Mouse (Mus musculus): ENCODE results near the gene Grm7. TPM values are rescaled to one million over a fixed set of nuclear protein-coding genes. Genes with fewer than 3 reads are reported as not detected.

Gene Grm7
- polyA plus RNA-seq, 2 experiments from 2014 or later = not detected

- no peak for ATAC-seq
Observed at GRCm38 (mm10) chr6:111369013-111369412, 723.6 kb downstream of the Grm7 start.

GRCm38 (mm10) chr6:111371581-111372349 lies 726.4 kb downstream of the Grm7 start:
- no peak for ATAC-seq

- ATAC-seq = no peak
Observed at GRCm38 (mm10) chr6:111372626-111373380, 727.4 kb downstream of the Grm7 start.

DNA sequence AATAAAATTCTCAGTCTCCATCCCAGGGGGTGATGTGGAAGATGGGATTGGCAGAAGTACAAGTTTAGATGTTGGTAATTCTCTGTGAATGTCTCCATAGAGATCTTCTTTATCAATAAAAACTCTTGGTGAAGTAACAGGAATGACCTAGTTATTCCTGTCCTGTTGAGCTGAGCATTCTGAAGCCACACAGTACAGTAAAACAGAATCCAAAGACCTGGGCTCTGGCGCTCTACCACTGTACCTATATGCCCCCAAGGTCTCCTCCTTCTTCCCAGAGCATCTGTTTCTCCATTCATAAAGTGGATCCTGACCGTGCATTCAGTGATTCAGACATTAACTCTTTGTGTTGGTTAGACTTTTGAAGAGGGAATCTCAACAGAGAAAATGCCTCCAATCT lies 735.3 kb downstream of the Grm7 start:
- no peak for ATAC-seq

GRCm38 (mm10) chr6:111408750-111409149 lies 763.4 kb downstream of the Grm7 start:
- ATAC-seq = no peak

DNA sequence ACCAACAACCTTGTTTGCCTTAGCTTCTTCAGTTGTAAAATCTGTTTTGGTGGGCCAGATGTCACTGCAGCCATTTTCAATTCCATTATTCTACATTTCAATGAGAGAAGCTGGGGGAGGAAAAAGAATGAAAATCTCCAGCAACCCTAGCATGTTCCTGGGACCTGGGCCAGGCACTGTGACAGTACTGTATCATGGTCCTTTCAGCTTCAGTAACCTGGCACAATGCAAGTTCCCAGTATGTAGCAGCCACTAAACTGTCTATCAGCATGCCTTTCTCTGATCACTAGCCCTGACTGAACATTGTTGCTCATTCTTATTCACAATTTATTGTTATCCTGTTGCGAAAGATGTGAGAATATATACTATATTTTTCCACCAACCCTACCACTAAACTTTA lies 779.4 kb downstream of the Grm7 start:
- no peak for ATAC-seq

GRCm38 (mm10) chr6:111446228-111446627 lies 800.8 kb downstream of the Grm7 start:
- no peak for ATAC-seq

DNA sequence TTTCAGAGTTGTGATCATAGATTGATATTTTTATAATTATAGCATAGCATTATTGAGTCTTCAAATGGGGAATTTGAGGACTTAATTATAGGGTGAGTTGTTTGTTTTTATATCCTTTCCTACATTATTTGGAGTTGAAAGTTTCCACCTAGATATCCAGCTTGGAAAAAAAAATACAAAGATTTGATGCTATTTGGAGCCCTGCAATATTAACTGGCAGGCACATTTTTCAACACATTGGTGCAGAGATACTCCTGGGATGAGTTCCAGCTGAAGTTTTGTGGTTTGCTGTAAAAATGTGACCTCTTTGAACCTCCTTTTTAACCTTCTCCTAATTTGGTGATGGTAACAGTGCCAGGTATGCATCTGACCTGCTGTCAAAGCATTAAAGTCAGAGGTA lies 802.5 kb downstream of the Grm7 start:
- ATAC-seq = no peak

DNA sequence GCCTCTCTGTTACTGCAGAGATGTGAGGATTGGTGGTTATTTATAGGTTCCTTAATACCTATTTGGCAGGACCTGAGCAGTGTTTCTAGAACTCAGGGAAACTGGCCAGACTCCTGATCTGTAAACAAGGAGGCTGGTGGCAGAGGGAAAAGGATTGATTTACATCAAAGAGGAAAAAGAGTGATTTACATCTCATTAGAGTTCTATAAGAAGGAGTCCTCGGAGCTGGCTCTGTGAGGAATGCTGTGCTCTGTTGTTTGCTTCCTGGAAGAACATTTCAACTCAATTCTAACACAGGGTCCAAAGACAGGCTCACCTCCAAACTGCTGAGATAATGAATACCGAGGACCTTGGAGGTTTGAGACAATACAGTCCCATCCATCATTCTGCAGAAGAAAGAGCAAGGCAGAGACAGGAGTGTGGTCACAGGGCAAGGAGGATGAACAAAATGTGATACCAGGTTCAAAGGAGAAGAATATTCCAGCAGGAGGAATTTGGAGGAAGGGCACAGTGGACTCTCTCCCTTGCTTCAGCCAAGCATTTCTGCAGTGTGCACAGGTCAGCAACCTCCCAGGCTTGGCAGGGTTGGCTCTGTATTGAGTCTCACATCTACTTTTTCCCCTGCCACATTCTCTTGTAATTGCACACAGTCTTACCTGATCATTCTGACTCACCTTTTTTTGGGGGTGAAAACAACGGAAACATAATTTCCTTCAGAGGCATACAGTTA lies 803.8 kb downstream of the Grm7 start:
- no peak for ATAC-seq

DNA sequence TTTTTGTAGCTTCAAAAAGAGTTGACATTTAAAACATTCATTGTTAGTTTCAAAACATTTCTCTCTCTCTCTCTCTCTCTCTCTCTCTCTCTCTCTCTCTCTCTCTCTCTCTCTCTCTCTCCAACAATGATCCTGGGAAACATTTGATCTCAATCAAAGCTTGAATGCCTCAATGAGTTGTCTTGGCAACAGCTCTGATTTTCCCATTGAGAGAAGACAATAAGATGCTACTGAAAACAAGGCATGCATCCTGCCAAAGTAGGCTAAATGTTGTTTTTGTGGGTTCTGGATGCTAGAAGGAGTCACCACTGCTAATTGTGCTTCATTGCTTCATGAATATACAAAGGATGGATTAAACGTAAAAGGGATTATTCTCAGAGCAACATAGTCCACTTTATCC lies 836.5 kb downstream of the Grm7 start:
- ATAC-seq = no peak

- ATAC-seq = no peak
Observed at GRCm38 (mm10) chr6:111486081-111486480, 840.7 kb downstream of the Grm7 start.

DNA sequence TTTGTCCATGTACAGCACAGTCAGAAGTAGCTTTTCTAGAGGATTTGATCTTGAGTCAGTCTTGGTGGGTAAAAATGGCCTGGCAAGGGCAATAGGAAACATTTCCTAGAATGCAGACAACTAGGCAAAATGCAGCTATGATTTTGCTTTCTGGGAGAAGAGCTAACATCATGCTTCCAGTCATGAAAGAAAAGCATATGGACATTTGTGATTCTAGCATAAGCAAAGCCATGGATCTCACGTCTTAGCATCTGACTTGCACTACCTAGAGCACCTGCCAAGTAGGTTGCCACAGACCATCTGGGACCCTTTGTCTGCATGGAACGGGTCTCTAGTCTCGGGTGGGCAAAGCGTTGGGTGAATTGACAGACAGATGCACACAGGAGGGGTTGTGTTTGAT lies 842.2 kb downstream of the Grm7 start:
- no peak for ATAC-seq

DNA sequence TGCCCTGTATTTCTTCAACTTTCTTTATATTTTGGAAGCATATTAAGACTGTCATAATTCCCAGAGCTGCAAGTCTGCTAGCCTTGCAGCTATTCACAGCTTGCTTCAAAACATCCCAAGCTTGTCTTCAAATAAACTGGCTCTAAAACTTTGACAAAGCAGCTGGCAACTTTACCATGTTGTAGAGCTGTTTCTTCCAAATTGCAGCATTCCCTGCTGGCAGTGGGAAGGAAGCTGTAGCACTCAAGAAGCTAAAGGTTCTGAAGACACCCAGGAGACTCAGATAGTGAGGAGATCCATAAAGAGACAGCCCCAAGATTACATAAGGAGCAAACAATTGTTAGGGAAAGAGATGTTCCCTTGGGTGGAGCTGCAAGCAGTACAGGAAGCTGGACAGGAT lies 846.8 kb downstream of the Grm7 start:
- no peak for ATAC-seq

- no peak for ATAC-seq
Observed at GRCm38 (mm10) chr6:111499542-111499941, 854.2 kb downstream of the Grm7 start.

GRCm38 (mm10) chr6:111510768-111511459 lies 865.5 kb downstream of the Grm7 start:
- no peak for ATAC-seq

GRCm38 (mm10) chr6:111512359-111512758 lies 867.0 kb downstream of the Grm7 start:
- no peak for ATAC-seq

GRCm38 (mm10) chr6:111521229-111521628 lies 875.8 kb downstream of the Grm7 start:
- no peak for ATAC-seq

GRCm38 (mm10) chr6:111522122-111522521 lies 876.7 kb downstream of the Grm7 start:
- no peak for ATAC-seq

GRCm38 (mm10) chr6:111529985-111530384 lies 884.6 kb downstream of the Grm7 start:
- no peak for ATAC-seq

GRCm38 (mm10) chr6:111558588-111558987 lies 913.2 kb downstream of the Grm7 start:
- ATAC-seq = no peak

DNA sequence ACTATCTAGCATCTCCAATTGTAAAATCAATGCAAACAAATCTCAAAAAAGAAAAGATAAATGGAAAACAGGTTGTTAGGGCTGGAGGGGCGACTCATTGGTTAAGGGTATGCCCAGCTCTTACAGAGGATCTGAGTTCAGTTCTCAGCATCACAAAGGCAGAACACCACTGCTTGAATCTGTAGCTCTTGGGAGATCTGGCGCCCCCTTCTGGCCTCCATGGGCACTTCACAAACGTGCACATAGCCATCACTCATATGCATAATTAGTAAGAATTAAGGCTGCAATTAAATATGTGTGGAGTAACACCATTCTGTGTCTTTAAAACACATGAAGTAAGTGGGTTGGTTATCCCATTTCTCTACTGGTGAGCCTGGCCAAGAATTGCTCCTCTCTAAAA lies 914.1 kb downstream of the Grm7 start:
- no peak for ATAC-seq

- no peak for ATAC-seq
Observed at GRCm38 (mm10) chr6:111561347-111561746, 916.0 kb downstream of the Grm7 start.
